Mouse (Mus musculus) CD4-positive, CD25-positive, alpha-beta regulatory T cell, adult 9 weeks (primary cell): ENCODE data around the gene Tmem110. TPM values are rescaled to one million over a fixed set of nuclear protein-coding genes. Genes with fewer than 3 reads are reported as not detected.

ENCODE experiments used
- polyA plus RNA-seq: library from polyadenylated mRNA; unstranded; fragments of 100-300 nt; shearing (Covaris generic); gene quantifications from one replicate; pipeline ENCODE4 v1.2.1, GENCODE M21; 2017

Gene Tmem110
- 2.6 TPM for polyA plus RNA-seq

GRCm38 (mm10) chr14:30825476-30826131, at the start of gene Tmem110:
Tmem110 (plus strand) TSS chr14:30825590.

GRCm38 (mm10) chr14:30878958-30879571, 53.7 kb downstream of the Tmem110 start, which contains the start of gene Mustn1:
Mustn1 (plus strand) TSS chr14:30879200.

GRCm38 (mm10) chr14:30886204-30886603, 60.8 kb downstream of the Tmem110 start, which contains the start of gene Itih4:
Itih4 (plus strand) TSS chr14:30886476.

GRCm38 (mm10) chr14:30923375-30924105, 98.2 kb downstream of the Tmem110 start, which contains the start of gene Itih3:
Itih3 (minus strand) TSS chr14:30923760.

Other genes with a start within 250 kb of the Tmem110 start
- 44.2 TPM for gene Prkcd, start 199.4 kb upstream of the Tmem110 start, polyA plus RNA-seq
- gene Rft1, start 171.2 kb upstream of the Tmem110 start, polyA plus RNA-seq: 18.3 TPM
- gene Sfmbt1, start 110.7 kb upstream of the Tmem110 start, polyA plus RNA-seq: 10.4 TPM
- gene Mustn1, start 53.6 kb downstream of the Tmem110 start, polyA plus RNA-seq: 0.89 TPM
- gene Itih4, start 60.9 kb downstream of the Tmem110 start, polyA plus RNA-seq: not detected
- not detected for gene Itih3, start 98.2 kb downstream of the Tmem110 start, polyA plus RNA-seq
- not detected for gene Itih1, start 117.7 kb downstream of the Tmem110 start, polyA plus RNA-seq
- gene Nek4, start 125.8 kb downstream of the Tmem110 start, polyA plus RNA-seq: 8.5 TPM
- 6.7 TPM for gene Glt8d1, start 175.8 kb downstream of the Tmem110 start, polyA plus RNA-seq
- gene Spcs1, start 176.1 kb downstream of the Tmem110 start, polyA plus RNA-seq: 353 TPM
- gene Pbrm1, start 193.5 kb downstream of the Tmem110 start, polyA plus RNA-seq: 34.9 TPM
- gene Gnl3, start 193.6 kb downstream of the Tmem110 start, polyA plus RNA-seq: 111 TPM